Mouse (Mus musculus) layer of hippocampus, adult 9-11 months (tissue): ENCODE data around the gene Edar.

Source experiments
- DNase-seq: peaks from one replicate; pipeline ENCODE4 v3.0.0; 2022

Edar gene

DNA sequence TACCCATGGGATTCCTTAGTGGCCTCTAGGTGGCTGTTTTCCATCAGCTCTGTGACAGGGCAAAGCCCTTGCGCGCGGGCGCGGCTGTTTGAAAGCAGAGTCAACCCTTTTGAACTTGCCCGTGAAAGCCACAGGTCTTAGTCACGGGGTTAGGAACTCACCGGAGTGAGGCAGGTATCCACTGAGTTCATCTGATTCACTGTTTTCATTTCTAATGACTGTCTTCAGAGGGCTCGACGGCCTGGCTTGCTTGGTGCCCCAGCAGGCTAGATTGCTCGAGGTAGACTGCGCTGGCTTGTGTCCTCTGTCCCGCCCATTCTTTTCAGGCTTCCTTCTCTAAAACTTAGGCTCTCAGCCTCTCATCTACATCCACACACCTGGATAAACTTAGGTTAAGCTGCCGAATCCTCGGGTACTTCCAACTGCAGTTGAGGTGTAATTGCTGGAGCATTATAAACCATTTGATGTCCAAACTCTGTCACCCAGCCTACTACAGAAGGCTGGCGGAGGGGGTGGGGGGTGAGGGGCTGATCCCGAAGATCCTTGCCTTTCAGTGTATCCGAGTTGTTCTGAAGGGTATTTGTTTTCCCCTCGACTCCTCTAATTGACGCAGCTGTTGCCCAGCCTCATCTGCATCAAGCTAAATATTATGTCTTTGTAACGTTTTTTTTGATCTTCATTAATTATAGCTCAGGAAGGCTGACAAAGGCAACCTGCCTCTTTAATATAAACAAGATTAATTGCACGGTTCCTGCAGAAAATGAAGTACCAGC is 24.0 kb downstream of the Edar start:
- no peak for DNase-seq

DNA sequence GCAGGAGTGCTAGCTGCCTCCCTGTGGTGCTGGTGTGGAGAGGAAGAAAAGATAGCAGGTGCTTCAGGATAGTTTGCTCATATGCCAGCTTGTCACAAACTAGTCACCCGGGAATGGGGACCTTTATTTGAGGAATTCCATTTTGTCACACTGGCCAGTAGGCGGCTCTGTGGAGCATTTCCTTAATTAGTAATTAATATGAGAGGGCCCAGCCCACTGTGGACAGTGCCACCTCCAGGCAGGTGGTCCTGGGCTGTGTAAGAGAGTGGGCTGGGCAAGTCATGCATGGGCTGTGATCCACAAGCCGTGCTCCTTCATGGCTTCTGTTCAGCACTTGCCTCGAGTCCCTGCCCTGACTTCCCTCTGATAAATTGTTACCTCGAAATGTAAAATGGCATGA is 26.7 kb downstream of the Edar start:
- no peak for DNase-seq

DNA sequence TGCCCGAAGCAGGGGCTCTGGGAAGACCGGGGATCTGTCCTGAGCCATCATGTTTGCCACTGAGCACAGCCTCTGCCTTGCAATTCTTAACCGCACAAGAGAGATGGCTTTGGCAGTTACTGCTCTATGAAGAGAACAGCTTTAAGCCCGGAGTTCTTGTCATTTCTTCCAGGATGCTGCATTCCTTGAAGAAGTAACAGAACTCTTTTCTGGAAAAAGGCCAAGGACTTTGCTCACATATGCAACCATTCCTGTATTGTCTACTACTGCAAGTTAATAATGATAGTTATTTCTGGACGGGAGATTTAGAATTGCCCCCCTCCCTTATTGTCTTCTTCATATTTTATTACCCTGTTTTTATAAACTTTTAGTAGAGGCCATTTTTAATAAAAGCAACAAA is 30.8 kb downstream of the Edar start:
- no peak for DNase-seq

DNA sequence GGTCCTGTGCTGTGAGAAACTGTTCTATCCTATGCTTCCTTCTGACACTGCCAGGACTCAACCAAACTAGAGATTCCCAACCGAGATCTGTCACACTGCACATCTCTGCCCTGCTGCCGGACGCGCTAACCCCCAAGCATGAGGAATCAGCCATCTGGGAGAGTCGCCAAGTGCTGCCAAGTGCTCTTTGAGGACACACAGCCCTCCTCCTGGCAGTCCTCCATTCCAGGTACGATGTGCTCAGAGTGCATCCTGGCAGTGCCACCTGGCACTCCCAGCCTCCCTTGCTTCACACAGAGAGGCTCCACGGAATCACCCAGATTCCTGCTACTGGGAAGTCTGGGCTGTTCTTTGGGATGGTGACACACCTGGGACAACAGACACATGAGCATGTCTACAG is 31.3 kb downstream of the Edar start:
- peak; percentile 9 for DNase-seq

DNA sequence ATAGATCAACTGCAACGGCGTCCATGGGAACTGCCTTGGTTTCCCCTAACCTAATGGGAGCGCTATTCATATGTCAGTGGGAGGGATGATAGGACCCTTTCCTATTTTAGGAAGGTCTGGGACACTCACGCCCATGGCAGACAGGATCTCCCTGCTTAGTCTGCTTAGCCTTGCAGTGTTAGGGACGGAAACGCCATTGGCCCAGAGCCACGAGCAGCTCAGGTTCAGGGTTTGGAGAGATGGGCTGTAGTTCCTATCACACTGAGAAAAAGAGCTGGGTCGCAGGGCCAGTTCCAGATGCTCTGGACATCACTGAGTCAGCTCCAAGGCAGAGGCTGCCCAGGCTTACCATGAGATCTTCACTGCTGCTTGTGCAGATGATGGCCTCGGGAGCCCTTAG is 32.5 kb downstream of the Edar start:
- no peak for DNase-seq

DNA sequence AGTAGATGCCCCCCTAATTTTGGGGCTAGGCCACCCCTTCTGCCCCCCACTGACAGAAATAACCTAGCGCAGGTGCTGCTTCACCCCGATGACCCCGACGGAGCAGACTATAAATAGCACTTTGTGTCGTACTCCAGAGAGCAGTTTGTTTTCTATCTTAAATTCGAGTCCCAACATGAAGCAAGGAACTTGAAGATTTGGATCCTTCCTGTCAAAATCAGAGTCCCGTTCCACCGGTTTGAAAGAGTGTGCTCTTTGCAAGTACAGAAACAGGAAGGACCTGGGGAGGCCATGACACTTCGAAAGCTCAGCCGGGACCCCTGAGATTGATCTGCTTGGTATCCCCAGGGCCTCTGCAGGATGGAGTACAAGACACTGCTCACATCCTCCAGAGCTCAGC is 33.8 kb downstream of the Edar start:
- no peak for DNase-seq

DNA sequence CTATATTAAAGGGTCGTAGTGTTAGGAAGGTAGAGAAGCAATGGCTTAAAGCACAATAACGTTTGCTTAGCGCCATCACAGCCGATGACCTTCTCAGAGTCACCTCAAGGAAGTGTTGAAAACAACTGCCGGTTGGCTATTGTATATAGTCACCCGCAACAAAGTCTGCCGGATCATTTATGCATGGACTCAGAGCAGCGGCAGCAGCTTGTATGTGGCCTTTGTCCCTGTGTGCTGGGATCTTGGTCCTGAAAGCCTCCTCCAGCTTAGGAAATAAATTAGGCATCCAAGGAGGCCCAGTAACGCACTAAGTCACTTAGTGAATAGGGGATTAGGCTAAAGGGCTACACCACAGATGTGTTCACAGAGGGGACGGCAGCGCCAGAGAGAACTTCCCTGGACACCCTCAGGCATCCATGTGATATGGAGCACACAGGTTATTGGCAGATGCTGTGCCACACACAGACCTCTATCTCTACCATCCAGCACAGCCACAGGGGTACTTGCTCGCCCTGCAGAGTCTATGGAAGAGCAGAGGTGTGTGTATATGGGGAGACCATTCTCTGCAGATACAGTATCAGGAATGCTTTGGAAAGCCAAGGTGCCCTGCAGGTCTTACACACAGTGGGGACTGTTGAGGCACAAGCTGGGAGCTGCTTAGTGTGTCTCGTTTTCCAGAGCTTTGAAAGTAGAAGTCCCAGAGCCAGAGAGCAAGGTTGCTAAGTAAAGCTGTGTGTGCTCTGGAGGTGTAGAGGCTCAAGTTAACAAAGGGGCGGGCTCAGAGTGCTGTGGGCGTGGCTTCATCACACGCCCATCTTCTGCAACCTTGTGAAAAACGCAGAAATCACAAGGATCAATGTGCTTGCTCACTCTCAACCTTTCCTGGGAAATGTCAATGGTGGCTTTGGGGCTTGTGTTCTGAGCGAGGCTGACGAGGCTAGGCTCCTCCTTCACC is 34.7 kb downstream of the Edar start:
- DNase-seq: no peak

DNA sequence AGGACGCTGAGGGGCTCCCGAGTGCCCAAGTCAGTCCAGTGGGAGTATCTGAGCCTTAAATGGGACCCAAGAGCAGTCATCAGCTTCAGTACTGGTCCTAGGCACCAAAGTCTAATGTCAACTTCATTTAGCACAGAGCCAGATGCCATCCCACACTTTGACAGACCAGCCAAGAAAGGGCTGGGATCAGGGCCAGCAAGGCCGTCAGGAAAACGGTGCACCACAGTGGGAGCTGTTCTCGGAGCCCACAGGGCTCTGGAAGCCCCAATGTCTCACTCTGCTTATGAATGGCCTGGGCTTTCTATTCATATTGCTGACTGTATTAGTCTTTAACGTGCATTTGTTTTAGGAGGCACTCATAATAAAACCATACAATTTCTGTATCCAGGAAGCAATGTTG is 36.2 kb downstream of the Edar start:
- peak; percentile 45 for DNase-seq

DNA sequence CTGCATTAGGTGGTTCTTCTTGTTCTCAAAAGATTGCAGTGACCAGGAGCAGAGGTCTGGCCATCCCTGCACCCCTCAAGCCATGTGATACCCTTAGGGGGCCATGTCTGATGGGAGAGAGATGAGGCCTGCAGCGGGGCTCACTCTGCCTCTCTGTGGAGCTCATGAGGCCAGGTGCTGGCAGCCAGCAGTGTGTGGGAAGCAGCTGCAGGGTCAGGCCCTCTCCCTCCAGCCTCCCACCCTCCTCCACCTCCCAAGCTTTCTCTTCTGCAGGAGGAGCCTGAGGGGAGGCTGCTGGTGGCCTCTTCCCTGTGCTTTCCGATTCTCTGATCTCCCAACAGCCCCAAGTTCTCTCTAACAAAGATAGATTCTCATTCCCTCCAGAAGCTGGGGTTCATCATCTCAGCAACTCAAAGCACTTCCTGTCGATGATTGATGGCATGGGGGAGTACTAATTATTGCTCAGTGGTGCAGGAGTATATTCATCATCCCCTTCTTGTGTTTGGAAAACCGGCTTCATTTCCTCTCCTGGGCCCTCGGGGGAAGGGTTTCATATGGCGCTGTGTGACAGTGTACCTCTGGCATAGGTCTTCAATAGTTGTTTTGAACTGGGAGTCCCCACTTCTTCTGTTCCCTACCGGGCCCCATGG is 38.9 kb downstream of the Edar start:
- DNase-seq: no peak

DNA sequence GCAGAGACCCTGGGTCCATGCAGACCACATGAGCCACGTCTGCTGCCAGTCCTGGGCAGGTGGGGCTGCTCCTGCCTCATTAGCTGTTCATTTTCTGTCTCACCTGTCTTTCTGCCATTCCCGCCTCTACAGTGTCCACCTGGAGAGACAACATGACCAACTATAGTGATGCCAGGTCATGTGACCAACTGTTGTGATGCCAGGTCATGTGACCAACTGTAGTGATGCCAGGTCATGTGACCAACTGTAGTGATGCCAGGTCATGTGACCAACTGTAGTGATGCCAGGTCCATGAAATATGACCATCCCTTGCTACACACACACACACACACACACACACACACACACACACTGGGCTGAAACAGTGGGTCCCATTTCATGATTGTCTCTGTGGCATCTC is 41.9 kb downstream of the Edar start:
- DNase-seq: no peak

DNA sequence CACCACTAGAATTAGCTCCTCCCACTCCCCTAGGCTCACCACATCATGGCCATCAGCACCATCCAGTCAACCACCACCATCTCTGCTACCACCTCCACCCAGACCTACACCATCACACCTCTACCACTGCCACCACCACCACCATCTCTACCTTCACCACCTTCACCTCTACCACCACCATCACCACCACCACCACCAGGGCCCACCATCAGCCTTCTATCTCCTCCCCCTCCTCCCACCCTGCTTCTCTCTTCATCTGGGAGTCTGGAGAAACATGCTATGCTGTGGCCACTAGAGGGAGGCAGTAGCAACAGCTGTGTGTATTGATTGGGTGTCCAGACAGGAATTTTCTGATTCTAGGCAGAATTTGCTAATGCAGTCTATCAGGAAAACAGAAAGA is 47.9 kb downstream of the Edar start:
- peak; percentile 38 for DNase-seq

DNA sequence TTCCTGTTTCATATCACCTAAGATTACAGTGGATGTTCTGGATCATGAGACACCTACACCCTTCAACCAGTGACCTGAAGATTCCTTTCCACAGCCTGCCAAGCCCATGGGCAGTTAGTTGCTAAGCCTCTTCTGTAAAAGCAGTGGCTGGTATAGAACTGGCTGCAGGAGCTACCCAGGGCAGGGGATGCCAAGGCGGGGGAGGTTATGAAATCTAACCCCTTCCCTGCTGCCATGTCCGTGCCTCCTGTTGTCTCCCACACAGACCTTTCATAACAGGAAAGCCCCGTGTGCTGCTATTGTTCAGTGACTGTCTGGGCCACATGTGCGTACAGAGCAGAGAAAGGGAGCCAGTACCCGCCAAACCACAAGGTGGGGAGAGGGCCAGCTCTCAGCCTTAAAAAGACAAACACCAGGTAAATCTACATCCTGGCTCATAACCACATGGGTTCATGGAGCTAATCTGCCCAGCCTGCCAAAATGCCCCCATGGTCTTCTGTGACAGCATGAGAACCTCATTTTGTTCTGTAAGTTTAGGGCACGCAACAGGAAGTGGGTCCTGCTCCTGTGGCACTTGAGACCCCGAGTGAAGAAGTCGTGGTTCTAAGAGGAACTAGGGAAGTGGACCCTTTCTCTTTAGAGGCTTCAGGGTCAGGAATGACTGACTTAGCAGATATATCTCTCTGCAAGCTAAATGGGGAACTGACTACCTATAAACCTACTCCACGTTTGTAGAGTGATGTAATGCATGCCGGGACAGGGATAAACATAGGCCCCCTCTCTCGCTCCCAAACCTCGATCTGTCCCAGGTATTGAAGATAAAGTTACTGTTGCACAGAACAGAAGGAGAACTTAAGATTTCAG is 50.4 kb downstream of the Edar start:
- DNase-seq: no peak

DNA sequence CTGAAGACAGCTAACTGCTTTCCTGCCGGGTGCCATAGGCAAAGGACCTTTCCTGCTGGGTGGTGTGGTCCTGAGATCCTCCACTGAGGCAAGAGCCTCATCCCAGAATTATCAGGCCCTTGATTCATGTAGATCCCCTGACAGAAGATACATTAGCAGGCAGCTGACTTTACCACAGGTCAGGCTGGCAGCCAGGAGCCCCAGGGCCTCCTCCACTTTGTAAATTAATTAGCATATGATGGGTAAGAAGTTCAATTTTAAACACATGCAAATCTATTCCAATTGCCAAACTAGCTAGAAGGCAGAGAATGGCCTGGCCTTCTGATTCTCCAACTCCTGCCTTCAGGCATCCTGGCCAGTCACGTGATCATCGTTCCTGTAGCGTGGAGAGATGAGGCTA is 56.2 kb downstream of the Edar start:
- no peak for DNase-seq

DNA sequence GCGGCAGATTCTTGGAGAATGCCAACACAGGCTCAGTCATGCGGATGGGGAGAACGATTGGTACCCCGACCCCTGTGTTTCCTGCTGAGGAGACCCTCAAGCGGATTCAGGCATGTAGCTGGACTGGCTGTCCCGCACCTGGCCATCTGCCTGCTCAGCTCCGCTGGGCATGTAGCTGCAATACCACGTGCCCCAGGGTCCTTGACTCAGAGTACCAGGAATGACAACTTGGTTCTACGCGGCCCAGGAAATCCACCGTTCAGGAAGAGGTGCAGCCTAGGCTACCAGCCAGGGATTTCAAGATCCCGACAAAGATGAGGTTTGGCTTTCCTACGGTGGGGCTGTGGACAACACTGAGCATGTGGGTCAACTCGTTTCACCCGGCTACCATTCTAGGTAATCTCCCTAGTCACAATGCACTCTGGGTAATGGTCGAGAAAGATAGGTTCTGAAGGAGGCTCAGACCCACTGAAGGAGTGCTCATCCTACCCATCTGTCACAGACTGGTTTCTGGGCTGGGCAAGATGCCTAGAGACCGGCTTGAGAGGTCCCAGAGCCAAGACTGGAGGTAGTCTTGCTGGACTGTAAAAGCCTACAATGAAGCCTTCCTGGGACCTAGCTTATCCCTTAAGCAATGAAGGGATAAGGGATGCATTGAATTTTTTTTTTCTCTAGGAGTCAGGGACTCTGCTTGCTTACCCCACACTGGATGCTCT is 56.8 kb downstream of the Edar start:
- no peak for DNase-seq

DNA sequence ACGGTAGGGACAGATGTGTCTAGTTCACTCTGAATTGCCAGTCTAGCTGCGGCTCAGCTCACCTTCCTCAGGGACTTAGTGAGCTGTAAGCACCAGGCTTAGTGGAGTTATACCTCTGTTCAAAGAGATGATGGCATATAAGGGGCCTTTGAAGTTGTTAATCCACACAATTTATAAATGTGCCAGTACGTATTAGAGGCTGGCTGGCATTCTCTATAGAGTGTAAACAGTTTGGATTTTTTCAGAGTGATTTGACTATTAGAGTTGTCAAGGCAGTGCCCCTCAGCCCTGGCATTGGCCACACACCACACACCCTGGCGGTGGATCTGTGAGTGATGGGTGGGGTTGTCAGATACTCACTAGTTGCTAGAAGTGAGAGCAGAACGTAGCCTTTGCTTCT is 58.9 kb downstream of the Edar start:
- DNase-seq: no peak

DNA sequence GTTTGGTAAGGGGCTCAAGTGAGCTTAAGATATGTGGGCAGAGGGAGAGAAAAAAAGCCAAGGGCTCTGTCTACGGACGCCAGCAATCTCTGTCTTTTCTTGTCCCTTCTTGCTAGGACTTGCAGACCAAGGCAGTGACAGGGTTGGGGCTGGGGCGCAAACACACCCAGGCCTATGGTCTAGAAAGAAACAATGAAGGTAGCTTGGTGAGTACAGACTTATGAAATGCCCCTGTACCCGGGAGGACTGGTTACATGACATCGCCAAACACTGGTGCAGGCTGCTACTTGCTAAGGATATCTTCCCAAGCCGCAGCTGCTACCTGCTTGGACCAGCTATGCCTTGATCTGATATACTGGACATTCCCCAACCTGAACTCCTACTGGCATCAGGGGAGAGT is 60.9 kb downstream of the Edar start:
- no peak for DNase-seq

DNA sequence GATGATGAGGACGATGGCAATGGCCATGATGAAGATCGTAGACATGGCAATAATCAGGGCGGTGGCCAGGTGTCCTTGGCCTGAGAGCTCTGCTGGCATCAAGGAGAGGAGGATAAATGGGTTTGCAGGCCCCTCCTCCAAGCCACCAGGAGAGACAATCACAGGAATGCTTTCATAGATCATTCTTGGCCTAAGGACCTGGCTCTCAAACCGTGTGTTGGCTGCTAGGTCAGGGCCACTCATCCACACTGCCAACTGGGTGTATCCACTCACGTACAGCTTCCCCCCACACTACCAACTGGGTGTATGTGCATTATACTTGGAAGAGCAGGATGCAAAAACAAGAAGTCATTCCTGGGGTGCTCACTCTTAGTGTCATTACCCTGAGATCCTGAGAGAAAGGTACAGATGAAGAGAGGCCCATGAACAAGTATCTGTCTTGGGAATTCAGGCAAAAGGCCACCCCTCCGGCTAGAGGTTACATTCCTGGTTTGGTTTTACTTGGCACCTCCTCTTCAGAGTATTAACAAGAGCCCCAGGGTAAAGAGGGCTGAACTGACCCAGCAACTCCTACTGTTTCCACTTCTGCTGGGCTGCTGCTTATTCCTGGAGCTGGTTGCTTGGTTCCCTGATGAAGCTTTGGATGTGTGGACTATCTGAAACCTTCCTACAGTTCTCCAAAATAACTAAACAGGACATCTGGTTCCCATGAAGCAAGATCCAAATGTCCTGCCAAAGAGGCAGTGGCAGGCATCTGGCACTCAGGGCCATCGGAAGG is 64.8 kb downstream of the Edar start:
- no peak for DNase-seq

DNA sequence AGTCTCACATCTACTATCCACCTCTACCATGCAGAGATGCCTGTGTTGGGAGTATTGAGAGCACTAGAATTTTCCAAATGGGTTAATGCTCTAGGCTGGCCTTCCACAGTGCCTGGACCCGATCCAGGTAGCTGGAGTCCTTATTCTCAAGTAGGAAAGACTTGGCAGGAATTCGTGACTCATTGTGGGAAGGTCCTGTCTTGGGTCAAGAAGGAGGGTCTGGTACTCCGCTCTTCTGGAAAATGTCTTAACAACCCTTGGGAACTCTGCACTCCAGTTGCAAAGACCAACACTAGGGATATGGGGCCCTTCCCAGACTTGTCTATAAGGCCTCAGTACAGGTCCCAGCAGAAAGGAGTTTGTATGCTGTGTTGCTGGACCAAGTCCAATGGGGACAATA is 66.6 kb downstream of the Edar start:
- DNase-seq: no peak

DNA sequence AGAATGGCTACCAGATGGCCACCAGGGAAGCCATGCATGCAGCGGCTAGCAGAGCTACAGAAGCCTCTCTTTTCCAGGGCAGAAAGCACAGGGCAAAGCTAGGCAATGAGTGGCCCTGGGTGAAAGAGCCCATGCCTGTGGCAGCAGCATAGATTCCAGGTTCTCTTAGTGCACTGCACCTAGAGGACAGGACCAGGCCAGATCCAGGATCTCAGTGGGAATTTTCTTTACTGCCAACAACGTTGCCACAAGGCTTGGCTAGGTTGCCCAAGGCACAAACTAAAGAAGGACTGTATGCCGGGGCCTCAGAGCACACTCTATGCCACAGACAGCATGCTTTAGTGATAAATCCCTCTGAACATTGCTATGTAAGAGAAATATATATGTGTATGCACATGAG is 69.1 kb downstream of the Edar start:
- DNase-seq: no peak

DNA sequence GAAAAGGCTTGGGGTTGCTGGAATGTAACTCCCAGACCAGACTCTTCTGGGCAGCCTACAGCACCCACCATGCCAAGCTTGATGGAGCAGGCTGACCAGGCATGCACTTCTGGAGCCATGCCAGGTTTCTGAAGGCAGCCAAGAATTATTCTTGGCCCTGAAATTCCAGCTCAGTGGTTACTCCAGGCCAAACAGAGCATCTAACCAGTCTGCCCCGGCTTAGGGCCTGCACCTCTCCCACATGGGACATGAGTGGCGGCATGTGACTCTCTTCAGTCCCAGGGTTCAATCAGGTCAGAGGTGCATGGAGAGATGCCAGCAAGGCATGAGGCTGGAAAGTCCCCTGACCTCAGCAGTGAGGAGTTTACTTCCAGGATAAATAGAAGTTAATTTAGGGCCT is 70.7 kb downstream of the Edar start:
- DNase-seq: peak; percentile 27

DNA sequence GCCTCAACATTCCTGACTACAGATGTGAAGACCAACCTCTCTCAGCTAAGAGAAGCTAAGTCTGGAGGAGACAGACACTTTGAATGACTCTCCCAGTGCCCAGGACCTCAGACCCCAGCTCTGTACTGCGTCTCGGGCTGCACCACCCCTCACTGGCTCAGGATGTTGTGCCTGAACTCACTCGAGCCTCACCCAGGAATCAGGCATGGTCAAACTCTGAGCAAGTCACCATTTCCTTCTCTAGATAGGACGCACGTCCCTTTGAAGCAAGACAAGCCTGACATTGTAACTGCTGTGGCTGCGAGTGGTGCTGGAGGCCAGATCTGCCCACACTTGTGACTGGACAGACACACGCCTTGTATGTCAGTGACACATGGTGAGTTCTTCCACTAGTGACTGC is 73.5 kb downstream of the Edar start:
- DNase-seq: no peak
